Mouse (Mus musculus) neutrophil, adult 83 days (primary cell): Measurements from ENCODE around the gene Etv2. TPM values are rescaled to one million over a fixed set of nuclear protein-coding genes. Genes with fewer than 3 reads are reported as not detected.

Experiments
- total RNA-seq, 2 experiments: library from RNA; stranded (reverse); gene quantifications; one replicate each; pipeline ENCODE4 v1.2.4; 2023

Gene Etv2
- not detected for total RNA-seq

GRCm38 (mm10) chr7:30635752-30636151, at the start of gene Etv2:
TSS of gene Etv2 (minus strand) at chr7:30635852.

GRCm38 (mm10) chr7:30671480-30671879, 35.8 kb upstream of the Etv2 start, which contains the start of gene Pmis2:
TSS of gene Pmis2 (minus strand) at chr7:30671605.

GRCm38 (mm10) chr7:30664529-30665200, 29.0 kb upstream of the Etv2 start, which contains the start of gene Haus5:
TSS of gene Haus5 (minus strand) at chr7:30664994.

GRCm38 (mm10) chr7:30649591-30650540, 14.2 kb upstream of the Etv2 start, which contains the start of gene Rbm42:
TSS of gene Rbm42 (minus strand) at chr7:30650317.

GRCm38 (mm10) chr7:30625530-30626384, 9.9 kb downstream of the Etv2 start, which contains the start of gene Cox6b1:
TSS of gene Cox6b1 (minus strand) at chr7:30626151.

GRCm38 (mm10) chr7:30612654-30613402, 22.8 kb downstream of the Etv2 start, which contains the start of gene Upk1a:
TSS of gene Upk1a (minus strand) at chr7:30612847.

GRCm38 (mm10) chr7:30598786-30599185, 36.9 kb downstream of the Etv2 start, which contains the start of gene Zbtb32:
TSS of gene Zbtb32 (minus strand) at chr7:30598909.

GRCm38 (mm10) chr7:30588676-30589434, 46.8 kb downstream of the Etv2 start, which contains the start of gene Kmt2b:
TSS of gene Kmt2b (minus strand) at chr7:30588726.

Other genes starting within 250 kb of the Etv2 start
- 1,000 to 10,000 TPM; 1,969 to 2,032 TPM for gene Tyrobp, start 222.1 kb downstream of the Etv2 start, total RNA-seq
- 100 to 1,000 TPM; 116 to 124 TPM for gene Hcst, start 216.0 kb downstream of the Etv2 start, total RNA-seq
- gene Nfkbid, start 214.1 kb downstream of the Etv2 start, total RNA-seq: 10 to 100 TPM; 61.7 to 67.0 TPM
- gene Aplp1, start 190.3 kb downstream of the Etv2 start, total RNA-seq: under 1 TPM in 1 of 2 experiments, not detected in 1; 0.35 TPM
- not detected for gene Kirrel2, start 178.2 kb downstream of the Etv2 start, total RNA-seq
- not detected for gene Nphs1, start 177.5 kb downstream of the Etv2 start, total RNA-seq
- gene Prodh2, start 142.2 kb downstream of the Etv2 start, total RNA-seq: not detected
- 10 to 100 TPM; 17.6 to 19.1 TPM for gene Arhgap33, start 100.8 kb downstream of the Etv2 start, total RNA-seq
- gene Hspb6, start 83.7 kb downstream of the Etv2 start, total RNA-seq: 1 to 10 TPM; 5.0 to 5.5 TPM
- 1 to 10 TPM; 4.4 to 5.1 TPM for gene Proser3, start 83.6 kb downstream of the Etv2 start, total RNA-seq
- 10 to 100 TPM; 24.1 to 36.0 TPM for gene Lin37, start 76.0 kb downstream of the Etv2 start, total RNA-seq
- gene U2af1l4, start 72.6 kb downstream of the Etv2 start, total RNA-seq: 10 to 100 TPM; 36.6 to 41.9 TPM
- gene Gm49396, start 72.5 kb downstream of the Etv2 start, total RNA-seq: 1 to 10 TPM; 4.6 to 5.6 TPM
- gene Psenen, start 72.2 kb downstream of the Etv2 start, total RNA-seq: 100 to 1,000 TPM; 117 to 126 TPM
- 1 to 10 TPM; 2.3 to 4.4 TPM for gene Igflr1, start 70.4 kb downstream of the Etv2 start, total RNA-seq
- 10 to 100 TPM; 51.8 to 52.4 TPM for gene Kmt2b, start 47.1 kb downstream of the Etv2 start, total RNA-seq
- gene Zbtb32, start 36.9 kb downstream of the Etv2 start, total RNA-seq: under 1 TPM in 1 of 2 experiments, not detected in 1; 0.44 TPM
- under 1 TPM in 1 of 2 experiments, not detected in 1; 0.29 TPM for gene Upk1a, start 23.0 kb downstream of the Etv2 start, total RNA-seq
- 100 to 1,000 TPM; 236 to 278 TPM for gene Cox6b1, start 9.7 kb downstream of the Etv2 start, total RNA-seq
- 10 to 100 TPM; 73.6 to 73.7 TPM for gene Rbm42, start 14.5 kb upstream of the Etv2 start, total RNA-seq
- 10 to 100 TPM; 19.2 to 25.8 TPM for gene Haus5, start 29.1 kb upstream of the Etv2 start, total RNA-seq
- gene Pmis2, start 35.8 kb upstream of the Etv2 start, total RNA-seq: not detected
- not detected for gene 2200002J24Rik, start 63.1 kb upstream of the Etv2 start, total RNA-seq
- under 1 TPM in 1 of 2 experiments, not detected in 1; 0.99 TPM for gene Atp4a, start 76.4 kb upstream of the Etv2 start, total RNA-seq
- 10 to 100 TPM; 35.2 to 35.7 TPM for gene Tmem147, start 93.7 kb upstream of the Etv2 start, total RNA-seq
- not detected for gene Gapdhs, start 107.8 kb upstream of the Etv2 start, total RNA-seq
- gene Sbsn, start 115.6 kb upstream of the Etv2 start, total RNA-seq: 1 to 10 TPM; 1.3 to 2.7 TPM
- gene Dmkn, start 127.9 kb upstream of the Etv2 start, total RNA-seq: 1 to 10 TPM; 2.8 to 4.5 TPM
- not detected for gene Krtdap, start 152.0 kb upstream of the Etv2 start, total RNA-seq
- 10 to 100 TPM; 41.2 to 51.1 TPM for gene Ffar2, start 187.9 kb upstream of the Etv2 start, total RNA-seq
- not detected for gene Ffar3, start 220.3 kb upstream of the Etv2 start, total RNA-seq
- gene Ffar1, start 225.7 kb upstream of the Etv2 start, total RNA-seq: not detected
- 1 to 10 TPM; 2.2 to 3.4 TPM for gene Cd22, start 244.5 kb upstream of the Etv2 start, total RNA-seq